Mouse (Mus musculus) skeletal muscle tissue, adult 2 months (tissue): ENCODE measurements around the gene Homer3.

Source experiments
- DNase-seq: peaks from one replicate; pipeline ENCODE4 v3.0.0-alpha.2; 2012; ENCODE audit warnings: low read depth, low spot score

Homer3 gene

DNA sequence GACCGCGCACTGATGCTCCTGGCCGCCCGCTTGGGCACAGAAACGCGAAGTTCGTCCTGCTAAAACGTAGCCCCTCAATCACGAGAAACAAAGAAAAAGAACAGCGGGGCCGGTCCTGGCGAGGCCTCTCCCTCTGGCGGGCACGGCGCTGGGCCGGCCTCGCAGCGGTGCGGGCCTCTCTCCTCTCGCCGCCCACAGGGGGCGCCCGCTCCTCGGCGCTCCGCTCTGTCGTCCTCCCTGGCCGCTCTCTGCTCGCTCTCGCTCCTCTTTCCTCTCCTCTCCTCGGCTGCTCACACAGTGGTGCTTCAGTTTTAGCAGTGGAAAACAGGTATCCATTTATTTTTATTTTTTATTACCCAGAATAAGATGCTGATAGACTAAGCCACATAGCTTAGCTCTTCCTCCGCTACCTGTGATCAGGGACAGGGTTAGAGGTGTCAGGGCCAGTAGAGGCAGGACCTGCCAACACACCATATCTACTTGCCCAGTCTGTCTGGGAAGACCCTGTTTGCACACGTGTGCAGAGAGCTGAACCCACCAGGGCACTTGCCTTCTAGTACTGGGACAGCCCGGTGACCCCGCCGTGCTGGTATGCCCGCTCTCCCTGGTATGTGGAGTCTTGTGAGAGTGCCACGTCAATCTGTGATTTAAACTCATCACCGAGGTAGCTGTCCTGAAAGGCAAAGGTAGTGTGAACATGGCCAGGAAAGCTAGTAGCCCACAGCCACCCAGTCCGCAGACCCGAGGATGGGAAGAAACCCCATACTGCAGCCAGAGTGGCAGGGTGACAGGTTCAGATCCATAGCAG is 49.6 kb downstream of the Homer3 start:
- DNase-seq: no peak

DNA sequence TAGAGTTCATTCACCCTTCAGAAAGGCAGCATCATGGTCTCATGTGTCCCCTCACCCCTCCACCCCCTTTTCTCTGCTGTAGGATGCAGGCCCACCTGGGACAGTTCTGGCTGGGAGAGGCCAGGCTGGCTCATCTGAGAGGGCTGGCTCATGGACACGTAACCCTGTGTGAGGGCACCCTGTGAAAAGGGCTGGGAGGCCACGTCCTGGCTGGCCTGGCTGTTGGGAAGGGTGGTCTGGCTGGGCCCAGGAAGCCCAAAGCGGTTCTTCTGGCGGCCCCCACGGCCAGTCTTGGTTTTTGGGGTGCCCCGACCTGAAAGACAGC is 50.2 kb downstream of the Homer3 start:
- no peak for DNase-seq

DNA sequence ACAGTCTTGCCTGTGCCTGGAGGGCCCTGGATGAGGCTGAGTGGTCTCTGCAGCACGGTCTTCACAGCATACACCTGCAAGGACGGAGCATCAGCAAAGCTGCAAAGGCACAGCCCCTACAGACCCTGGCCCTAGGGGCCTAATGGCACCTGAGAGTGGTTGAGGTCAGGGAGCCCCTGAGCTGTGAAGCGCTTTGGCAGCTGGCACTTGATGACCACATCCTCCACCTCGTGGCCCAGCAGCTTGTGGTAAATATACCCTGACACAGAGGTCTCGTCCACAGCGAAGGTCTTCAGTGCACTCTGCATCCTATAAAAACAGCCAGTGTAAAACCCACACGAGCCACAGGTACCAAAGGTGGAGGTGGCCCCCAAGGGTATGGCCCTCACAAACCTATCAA is 56.3 kb downstream of the Homer3 start:
- DNase-seq: no peak

DNA sequence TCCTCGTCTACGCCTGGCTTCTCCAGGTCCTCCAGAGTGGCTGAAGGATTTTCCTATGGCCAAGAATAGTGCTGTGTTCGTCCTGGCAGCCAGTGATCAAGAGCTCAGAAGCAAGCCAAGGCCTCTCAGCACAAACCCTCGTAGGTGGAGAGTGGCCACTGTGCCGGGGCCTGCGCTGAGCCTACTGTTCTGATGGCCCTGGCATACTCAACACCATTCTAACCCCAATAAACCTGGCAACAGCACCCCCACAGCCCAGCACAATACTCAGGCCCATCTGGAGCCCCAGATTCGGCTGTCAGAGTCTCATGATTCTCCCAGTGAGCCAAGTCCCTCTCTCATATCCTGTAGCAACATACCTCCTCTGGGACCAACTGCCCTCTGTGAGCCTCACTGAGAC is 58.0 kb downstream of the Homer3 start:
- DNase-seq: no peak

DNA sequence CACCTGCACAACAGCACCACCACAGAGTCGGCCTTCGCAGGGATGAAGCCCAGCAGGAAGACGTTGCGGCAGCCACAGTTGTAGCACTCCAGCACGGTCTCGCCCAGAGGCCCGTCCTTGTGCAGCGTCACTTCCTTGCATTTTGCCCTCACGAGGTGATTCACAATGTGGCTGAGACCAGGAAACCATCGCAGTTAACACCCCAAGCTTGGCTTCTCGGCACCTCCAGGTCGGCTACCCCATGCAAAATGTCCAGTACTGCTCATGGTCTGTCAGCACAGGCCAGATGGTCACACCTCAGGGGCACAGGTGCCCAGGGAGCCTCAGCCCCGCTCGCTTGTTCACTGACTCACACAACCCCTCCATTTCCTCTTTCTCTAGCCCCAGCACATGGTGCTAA is 59.4 kb downstream of the Homer3 start:
- no peak for DNase-seq

DNA sequence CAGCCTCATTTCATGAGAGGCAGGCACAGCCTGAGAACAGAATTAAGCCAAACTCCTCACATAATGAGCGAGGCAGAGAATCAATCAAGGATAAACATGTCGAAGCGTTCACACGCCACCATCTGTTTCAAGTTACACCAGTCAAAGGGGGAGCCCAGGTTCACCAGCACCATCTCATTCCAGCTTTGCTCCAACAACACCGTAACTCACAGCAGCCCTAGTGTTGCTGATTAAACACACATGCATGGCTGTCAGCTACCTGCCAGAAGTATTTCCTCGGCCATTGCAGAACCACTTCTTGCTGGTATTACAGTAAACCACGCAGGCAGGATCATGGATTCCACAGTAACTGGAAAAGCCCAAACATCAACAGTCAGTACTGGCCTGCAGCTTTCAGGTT is 60.4 kb downstream of the Homer3 start:
- DNase-seq: no peak

DNA sequence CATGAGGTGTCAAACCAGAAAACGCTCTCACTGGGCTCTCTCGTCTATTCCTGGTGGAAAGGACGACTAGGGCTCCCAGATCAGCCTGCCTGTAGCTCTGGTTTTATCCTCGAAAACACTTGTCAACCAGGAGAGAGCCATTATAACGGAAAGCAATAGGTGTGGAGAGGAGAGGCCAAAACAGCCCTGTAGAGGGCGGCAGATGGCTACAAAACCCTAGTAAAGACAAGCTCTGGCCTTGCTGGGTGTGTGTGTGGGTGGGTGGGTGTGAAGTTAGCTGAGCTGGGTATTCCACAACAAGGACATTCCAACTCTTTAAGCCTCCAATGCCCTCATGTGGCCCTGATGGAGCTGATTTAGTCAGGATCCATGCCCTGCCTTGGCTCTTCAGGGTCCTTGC is 61.1 kb downstream of the Homer3 start:
- no peak for DNase-seq
